Mouse (Mus musculus) thymus, postnatal 14 days (tissue): ENCODE measurements around the gene Pde3b.
"Not testable (repeated sequence)": the region's sequence is repeated elsewhere in the genome, so short reads cannot be mapped to it uniquely, and the experiment has no call there.

Source experiments
- DNase-seq: peaks from one replicate; pipeline ENCODE4 v3.0.0; 2021

Gene Pde3b

GRCm38 (mm10) chr7:114414421-114415335, at the start of gene Pde3b:
Gene Pde3b (plus strand): TSS chr7:114415281.
- peak; percentile 82 for DNase-seq

DNA sequence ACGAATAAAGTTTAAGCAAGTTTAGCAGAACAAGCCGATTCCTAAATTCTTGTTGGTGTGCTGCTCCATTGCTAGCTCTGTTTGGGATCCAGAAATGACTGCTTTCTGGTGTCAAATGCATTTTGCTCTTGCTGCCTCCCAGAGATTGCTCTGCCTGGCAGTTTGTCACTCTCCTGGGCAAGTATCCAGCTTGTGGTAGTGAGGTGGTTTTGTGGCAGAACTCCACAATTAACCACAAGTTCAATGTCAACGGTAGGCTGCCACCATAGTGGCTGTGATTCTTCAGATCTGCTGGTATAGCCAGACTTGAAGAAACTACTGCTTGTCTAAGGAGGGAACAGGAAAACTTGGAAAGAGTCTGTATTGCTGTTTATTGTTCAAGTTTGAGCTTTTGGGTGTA, 13.0 kb upstream of the Pde3b start:
- DNase-seq, result no peak

- DNase-seq, result peak; percentile 69
These were observed 397 bp downstream of the Pde3b start for GRCm38 (mm10) chr7:114415336-114416020.

GRCm38 (mm10) chr7:114416021-114416845, 1.2 kb downstream of the Pde3b start:
- peak; percentile 58 for DNase-seq

GRCm38 (mm10) chr7:114419331-114419730, 4.2 kb downstream of the Pde3b start:
- DNase-seq, result not testable (repeated sequence)

- DNase-seq, result no peak
These were observed 5.8 kb downstream of the Pde3b start for GRCm38 (mm10) chr7:114420918-114421317.

DNA sequence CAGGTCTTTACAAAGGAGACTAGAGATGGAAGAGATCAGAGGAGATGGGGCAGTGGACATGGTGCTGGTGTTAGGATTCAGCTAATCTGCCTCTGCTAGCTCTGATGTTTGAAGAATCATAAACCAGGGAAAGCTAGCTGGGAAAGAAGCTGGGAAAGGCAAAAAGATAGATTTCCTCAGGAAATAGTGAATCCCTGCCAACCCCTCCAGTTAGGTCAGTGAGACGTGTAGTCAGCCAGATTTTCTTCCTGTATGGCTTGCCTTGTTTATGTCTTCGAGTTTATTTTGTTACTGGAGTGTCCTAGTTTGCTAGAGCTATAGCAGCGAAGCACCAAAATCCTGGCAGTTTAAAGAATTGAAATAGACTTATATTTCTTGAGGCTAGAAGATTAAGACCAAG, 7.1 kb downstream of the Pde3b start:
- no peak for DNase-seq

GRCm38 (mm10) chr7:114429768-114430167, 14.7 kb downstream of the Pde3b start:
- no peak for DNase-seq

GRCm38 (mm10) chr7:114431966-114432365, 16.9 kb downstream of the Pde3b start:
- DNase-seq, result no peak

- DNase-seq, result no peak
These were observed 24.6 kb downstream of the Pde3b start for GRCm38 (mm10) chr7:114439726-114440125.

DNA sequence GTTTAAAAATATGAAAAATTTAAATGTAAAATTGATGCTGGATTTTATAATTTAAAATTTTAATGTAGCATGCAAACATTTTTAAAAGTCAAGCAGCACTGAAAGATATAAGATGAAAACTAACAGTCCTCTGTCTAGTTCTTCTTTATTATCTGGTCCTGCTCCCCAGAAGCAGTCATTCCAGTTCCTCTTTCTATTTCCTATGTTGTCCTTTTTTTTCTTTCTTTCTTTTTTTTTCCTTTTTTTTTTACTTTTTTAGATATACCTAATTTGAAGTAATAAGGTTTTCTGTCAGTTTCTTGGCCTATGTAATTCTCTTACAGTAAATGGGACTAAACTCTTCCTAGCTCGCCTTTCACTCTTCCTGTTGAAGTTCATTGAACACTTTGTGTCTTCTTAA, 25.4 kb downstream of the Pde3b start:
- DNase-seq, result no peak

GRCm38 (mm10) chr7:114452876-114453275, 37.8 kb downstream of the Pde3b start:
- DNase-seq, result no peak

DNA sequence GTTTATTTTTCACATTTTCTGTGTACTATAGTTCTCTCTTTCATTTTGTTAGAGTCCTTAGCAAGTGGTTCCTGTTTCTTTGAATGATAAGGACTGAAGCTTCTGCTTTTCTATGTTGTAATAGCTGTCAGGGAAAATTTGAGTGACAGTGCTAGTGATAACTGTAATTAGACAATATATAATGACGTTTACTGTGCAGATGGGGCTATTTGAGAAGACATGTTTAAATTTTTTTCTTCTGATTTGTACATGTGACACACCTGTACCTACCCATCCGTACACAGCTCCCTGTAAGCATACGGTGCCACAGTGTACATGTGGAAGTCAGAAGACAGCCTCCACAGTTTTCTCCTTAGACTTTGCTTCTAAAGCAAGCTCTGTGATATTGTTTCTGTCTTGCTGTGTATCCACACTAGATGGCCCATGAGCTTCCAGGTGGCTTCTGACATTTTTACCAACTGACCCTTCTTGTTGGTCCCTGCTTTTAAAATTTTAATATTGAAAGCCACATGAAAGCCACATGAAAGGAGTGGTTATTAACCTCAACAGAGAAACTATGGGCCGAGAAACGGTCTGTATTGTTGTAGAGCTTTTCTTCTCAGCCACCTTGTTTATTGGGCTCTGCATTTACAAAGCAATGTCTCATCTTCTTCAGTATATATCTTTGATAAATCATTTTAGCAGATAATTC, 38.4 kb downstream of the Pde3b start:
- no peak for DNase-seq

DNA sequence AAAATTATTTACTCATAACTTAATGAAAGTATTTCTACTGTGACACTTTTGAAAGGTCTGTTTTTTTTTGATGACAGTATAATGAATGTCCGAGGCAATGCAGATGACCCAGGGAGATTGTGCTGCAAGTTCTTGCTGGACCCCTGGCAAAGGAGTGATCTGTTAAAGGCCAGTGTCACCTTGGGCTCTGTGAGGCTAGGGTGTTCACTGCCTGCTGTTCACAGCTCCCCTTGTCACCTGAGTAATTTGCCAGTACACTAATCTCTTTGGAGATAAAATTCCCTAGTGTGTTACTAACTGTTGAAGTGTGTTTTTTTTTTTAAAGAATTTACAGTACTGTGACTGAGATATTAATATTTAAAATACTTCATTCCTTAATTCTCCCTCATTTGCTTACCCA, 39.8 kb downstream of the Pde3b start:
- DNase-seq, result no peak

- no peak for DNase-seq
These were observed 41.8 kb downstream of the Pde3b start for GRCm38 (mm10) chr7:114456904-114457303.

DNA sequence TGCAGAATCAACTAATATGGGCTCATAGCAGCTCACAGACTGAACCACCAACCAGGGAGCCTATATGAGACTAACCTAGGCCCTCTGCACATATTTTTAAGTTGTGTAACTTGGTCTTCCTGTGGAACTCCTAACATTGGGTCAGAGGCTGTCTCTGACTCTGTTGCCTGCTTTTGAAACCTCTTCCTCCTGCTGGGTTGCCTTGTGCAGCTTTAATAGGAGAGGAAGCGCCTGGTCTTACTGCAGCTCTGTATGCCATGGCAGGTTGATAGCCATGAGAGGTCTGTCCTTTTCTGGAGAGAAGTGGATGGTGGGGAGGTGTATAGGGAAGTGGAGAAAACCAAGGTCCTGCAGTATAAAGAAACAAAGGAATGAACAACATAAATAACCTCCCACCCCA, 44.8 kb downstream of the Pde3b start:
- DNase-seq, result no peak

GRCm38 (mm10) chr7:114461727-114462126, 46.6 kb downstream of the Pde3b start:
- no peak for DNase-seq

GRCm38 (mm10) chr7:114466358-114466757, 51.3 kb downstream of the Pde3b start:
- no peak for DNase-seq

GRCm38 (mm10) chr7:114472471-114472870, 57.4 kb downstream of the Pde3b start:
- DNase-seq, result no peak

DNA sequence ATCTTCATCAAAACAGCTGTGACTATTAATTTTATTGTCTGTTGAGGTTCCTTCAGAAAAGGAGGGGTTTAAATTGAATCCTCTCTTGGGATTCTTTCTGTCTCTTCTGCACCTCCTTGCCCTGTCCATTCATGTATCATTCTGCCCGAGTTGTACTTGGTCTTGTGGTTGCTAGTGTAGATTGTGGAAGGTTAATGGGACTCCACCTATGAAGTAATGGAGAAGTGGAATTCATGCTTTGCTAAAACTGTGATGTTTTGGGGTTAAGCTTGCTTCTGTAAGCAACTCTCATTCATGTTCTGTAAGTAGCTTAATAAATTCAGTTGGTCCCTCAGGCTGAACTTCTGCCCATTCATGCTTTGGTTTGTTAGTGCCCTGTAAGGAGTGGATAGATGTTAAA, 59.8 kb downstream of the Pde3b start:
- DNase-seq, result no peak

GRCm38 (mm10) chr7:114477884-114478283, 62.8 kb downstream of the Pde3b start:
- DNase-seq, result no peak

GRCm38 (mm10) chr7:114478901-114479300, 63.8 kb downstream of the Pde3b start:
- DNase-seq, result no peak

- peak; percentile 38 for DNase-seq
These were observed 64.7 kb downstream of the Pde3b start for GRCm38 (mm10) chr7:114479779-114480178.
